Mouse (Mus musculus) stomach, embryonic 16.5 days (tissue): ENCODE measurements at regions not wholly inside any gene's neighbourhood (a gene's known extent, or its start where the extent isn't known, plus 50 kb on each side); places are given as distances from the start of the nearest gene placed in this dataset.

ENCODE experiments used
- ATAC-seq: fragments of 200-750 bp; cut with Nextera tagmentation; 2 replicates; pipeline ENCODE4 v1.8.0; 2017; ENCODE audit warnings: moderate number of reproducible peaks, moderate TSS enrichment; ENCODE audit not compliant: insufficient read depth, low FRiP score
- H3K27ac ChIP-seq: fragments of 300-500 bp; sonication (generic); 2 replicates; pipeline ENCODE4 v1.5.1; 2014; ENCODE audit warnings: low read length
- H3K27me3 ChIP-seq: fragments of 300-500 bp; sonication (generic); 2 replicates; pipeline ENCODE4 v1.6.1; 2014; ENCODE audit warnings: low read length, control low read depth, mixed read lengths; ENCODE audit not compliant: control insufficient read depth, insufficient read depth
- H3K36me3 ChIP-seq: fragments of 300-500 bp; sonication (generic); 2 replicates; pipeline ENCODE4 v1.6.1; 2014; ENCODE audit warnings: low read length; ENCODE audit not compliant: control insufficient read depth, insufficient read depth
- H3K4me1 ChIP-seq: fragments of 300-500 bp; sonication (generic); 2 replicates; pipeline ENCODE4 v1.6.1; 2014; ENCODE audit warnings: low read length, control low read depth, mixed read lengths; ENCODE audit not compliant: control insufficient read depth, insufficient read depth
- H3K4me2 ChIP-seq: fragments of 300-500 bp; sonication (generic); 2 replicates; pipeline ENCODE4 v1.6.1; 2014; ENCODE audit warnings: low read depth, low read length, mixed read lengths
- H3K4me3 ChIP-seq: fragments of 300-500 bp; sonication (generic); replicated peaks from 2 replicates; pipeline ENCODE4 v1.5.1; 2014; ENCODE audit warnings: mild to moderate bottlenecking, low read length
- H3K9ac ChIP-seq: fragments of 300-500 bp; sonication (generic); 2 replicates; pipeline ENCODE4 v1.6.1; 2014; ENCODE audit warnings: low read length
- H3K9me3 ChIP-seq: fragments of 300-500 bp; sonication (generic); replicated peaks from 2 replicates; pipeline ENCODE4 v1.6.1; 2016; ENCODE audit warnings: low read length, control low read depth; ENCODE audit not compliant: control insufficient read depth
- WGBS: fragments of 180-500 bp; shearing (Covaris S2); extraction: QIAGEN DNeasy Blood & Tissue Kit; methylation state at CpG from one replicate; pipeline ENCODE4 v1.1.7; 2014; 5-methylcytosine and 5-hydroxymethylcytosine counted together

GRCm38 (mm10) chr6:31011407-31012020, 52.6 kb upstream of the Klf14 start:
- H3K4me3 ChIP-seq: no peak overlapping the region
- H3K4me1 ChIP-seq: peaks cover 4% of the 10 kb centered on the region; the same call in 1 of the 2 replicates
- peak; percentile 82; the same call in 1 of the 2 replicates for ATAC-seq
- H3K9ac ChIP-seq: no peak overlapping the region
- H3K4me2 ChIP-seq: no peak overlapping the region
- H3K36me3 ChIP-seq: no peaks in the 10 kb centered on the region
- 24% methylated on average over 4 of the region's 4 CpGs for WGBS
- H3K27ac ChIP-seq: peak overlapping the region; percentile 15
- H3K9me3 ChIP-seq: no peaks in the 10 kb centered on the region
- H3K27me3 ChIP-seq: no peaks in the 10 kb centered on the region

- Histone ChIP-seq H3K27me3 (no peaks in the 10 kb centered on the region), H3K27ac (no peak overlapping the region), H3K9me3 (no peaks in the 10 kb centered on the region), H3K9ac (no peak overlapping the region), H3K4me3 (no peak overlapping the region), H3K4me2 (no peak overlapping the region), H3K4me1 (no peaks in the 10 kb centered on the region), H3K36me3 (no peaks in the 10 kb centered on the region)
- whole genome bisulfite sequencing: 46% methylated on average over 7 of the region's 7 CpGs
- no peak; the same call in 1 of the 2 replicates for ATAC-seq
Measured at GRCm38 (mm10) chr6:31016566-31016965, 57.7 kb upstream of the Klf14 start.

- WGBS: 87% methylated on average over 5 of the region's 5 CpGs
- ATAC-seq: no peak
- no peak overlapping the region for H3K27ac ChIP-seq
- H3K36me3 ChIP-seq: no peaks in the 10 kb centered on the region
- H3K9ac ChIP-seq: no peak overlapping the region
- H3K9me3 ChIP-seq: no peaks in the 10 kb centered on the region
- no peaks in the 10 kb centered on the region for H3K4me1 ChIP-seq
- no peak overlapping the region for H3K4me3 ChIP-seq
- no peak overlapping the region for H3K4me2 ChIP-seq
- H3K27me3 ChIP-seq: no peaks in the 10 kb centered on the region
Measured at GRCm38 (mm10) chr6:31021776-31022175, 62.9 kb upstream of the Klf14 start.

- 83% methylated on average over 9 of the region's 9 CpGs for WGBS
Measured at GRCm38 (mm10) chr6:31029777-31030176, 70.9 kb upstream of the Klf14 start.

GRCm38 (mm10) chr6:31031022-31031421, 72.1 kb upstream of the Klf14 start:
- 78% methylated on average over 7 of the region's 7 CpGs for WGBS
- no peak overlapping the region for H3K27ac ChIP-seq
- no peaks in the 10 kb centered on the region for H3K9me3 ChIP-seq
- no peak overlapping the region for H3K4me2 ChIP-seq
- H3K36me3 ChIP-seq: no peaks in the 10 kb centered on the region
- no peak overlapping the region for H3K4me3 ChIP-seq
- no peak for ATAC-seq
- 0 out of 2 replicates have a peak, but pooled peaks cover 2% of the 10 kb centered on the region for H3K4me1 ChIP-seq
- no peaks in the 10 kb centered on the region for H3K27me3 ChIP-seq
- no peak overlapping the region for H3K9ac ChIP-seq

More at GRCm38 (mm10) chr6:31029777-31030176, 70.9 kb upstream of the Klf14 start:
- H3K4me3 ChIP-seq: no peak overlapping the region
- no peak overlapping the region for H3K27ac ChIP-seq
- no peaks in the 10 kb centered on the region for H3K9me3 ChIP-seq
- H3K4me1 ChIP-seq: 0 out of 2 replicates have a peak, but pooled peaks cover 2% of the 10 kb centered on the region
- no peaks in the 10 kb centered on the region for H3K36me3 ChIP-seq
- no peak for ATAC-seq
- no peaks in the 10 kb centered on the region for H3K27me3 ChIP-seq
- no peak overlapping the region for H3K9ac ChIP-seq
- H3K4me2 ChIP-seq: no peak overlapping the region

- Histone ChIP-seq H3K9ac (no peak overlapping the region), H3K9me3 (no peaks in the 10 kb centered on the region), H3K27ac (no peak overlapping the region), H3K4me3 (no peak overlapping the region), H3K27me3 (no peaks in the 10 kb centered on the region), H3K4me2 (no peak overlapping the region), H3K36me3 (no peaks in the 10 kb centered on the region), H3K4me1 (0 out of 2 replicates have a peak, but pooled peaks cover 2% of the 10 kb centered on the region)
- WGBS: 80% methylated on average over 4 of the region's 4 CpGs
- ATAC-seq: no peak
Measured at GRCm38 (mm10) chr6:31032147-31032546, 73.3 kb upstream of the Klf14 start.

- H3K9ac ChIP-seq: 0 out of 2 replicates have a peak overlapping the region, but pooled peaks have one; percentile 35
- no peak overlapping the region for H3K27ac ChIP-seq
- H3K4me1 ChIP-seq: 0 out of 2 replicates have a peak, but pooled peaks cover 2% of the 10 kb centered on the region
- peak overlapping the region; percentile 44; the same call in 1 of the 2 replicates for H3K4me2 ChIP-seq
- H3K9me3 ChIP-seq: no peaks in the 10 kb centered on the region
- H3K36me3 ChIP-seq: no peaks in the 10 kb centered on the region
- H3K27me3 ChIP-seq: no peaks in the 10 kb centered on the region
- no peak overlapping the region; the same call in 1 of the 2 replicates for H3K4me3 ChIP-seq
- no peak; the same call in 1 of the 2 replicates for ATAC-seq
- WGBS: 9% methylated on average over 12 of the region's 12 CpGs
Measured at GRCm38 (mm10) chr6:31032980-31033608, 74.2 kb upstream of the Klf14 start.

GRCm38 (mm10) chr6:31034796-31035195, 75.9 kb upstream of the Klf14 start:
- ATAC-seq: no peak
- no peaks in the 10 kb centered on the region for H3K9me3 ChIP-seq

GRCm38 (mm10) chr6:31037801-31038395, 79.0 kb upstream of the Klf14 start:
- Histone ChIP-seq H3K4me2 (peak overlapping the region; percentile 22), H3K4me3 (no peak overlapping the region), H3K27me3 (no peaks in the 10 kb centered on the region), H3K9me3 (no peaks in the 10 kb centered on the region), H3K4me1 (0 out of 2 replicates have a peak, but pooled peaks cover under 1% of the 10 kb centered on the region), H3K27ac (no peak overlapping the region), H3K9ac (peak overlapping the region; percentile 26; the same call in 1 of the 2 replicates), H3K36me3 (no peaks in the 10 kb centered on the region)
- 70% methylated on average over 20 of the region's 20 CpGs for WGBS
- no peak for ATAC-seq

More at GRCm38 (mm10) chr6:31034796-31035195, 75.9 kb upstream of the Klf14 start:
- Histone ChIP-seq H3K36me3 (no peaks in the 10 kb centered on the region), H3K4me1 (0 out of 2 replicates have a peak, but pooled peaks cover 2% of the 10 kb centered on the region), H3K27me3 (no peaks in the 10 kb centered on the region), H3K27ac (no peak overlapping the region), H3K9ac (no peak overlapping the region), H3K4me3 (no peak overlapping the region), H3K4me2 (no peak overlapping the region)
- WGBS: 69% methylated on average over 10 of the region's 10 CpGs
